Mouse (Mus musculus): ENCODE data around the gene Snx4. TPM values are rescaled to one million over a fixed set of nuclear protein-coding genes. Genes with fewer than 3 reads are reported as not detected.

Gene Snx4
- polyA plus RNA-seq (2012; rRNA removed) = 35.7 and 35.8 TPM in 2 replicates

DNA sequence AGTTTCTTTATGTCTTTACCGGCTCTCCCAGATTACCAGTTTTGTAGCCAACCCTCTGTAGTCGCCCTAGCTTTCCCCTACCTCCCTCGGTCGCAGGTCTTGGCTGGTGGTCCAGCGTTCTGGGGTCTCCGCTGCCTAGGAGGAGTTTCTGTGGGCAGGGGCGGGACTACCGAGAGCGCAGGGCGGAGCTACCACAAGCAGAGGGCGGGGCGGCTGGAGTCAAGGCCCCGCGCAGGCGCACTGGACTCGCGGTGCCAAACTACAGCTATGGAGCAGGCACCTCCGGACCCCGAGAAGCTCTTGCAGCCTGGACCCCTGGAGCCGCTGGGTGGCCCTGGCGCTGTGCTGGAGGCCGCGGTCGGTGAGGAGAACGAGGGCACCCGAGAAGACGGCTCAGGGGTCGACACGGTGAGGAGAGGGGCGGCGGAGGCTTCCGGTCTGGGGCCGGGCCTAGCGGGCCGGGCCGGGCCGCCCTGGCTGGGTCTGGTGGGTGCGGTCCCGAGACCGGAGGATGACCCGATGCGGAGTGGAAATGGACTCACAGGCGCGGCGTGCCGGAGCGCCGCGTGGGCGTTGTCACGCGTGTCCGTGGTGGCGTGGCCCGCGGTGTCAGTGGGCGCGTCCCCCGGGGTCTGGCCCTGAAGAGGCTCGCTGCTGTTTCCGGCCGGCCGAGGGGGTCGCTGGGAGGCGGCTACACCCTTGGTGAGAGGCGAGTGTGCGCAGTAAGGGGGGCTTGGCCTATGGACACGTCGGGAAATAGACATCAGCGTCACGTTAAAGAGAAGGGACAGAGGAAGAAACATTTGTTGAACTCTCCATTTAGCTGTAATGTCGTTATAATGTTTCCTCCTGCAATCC is at the start of gene Snx4:
Gene Snx4, plus strand, starts transcription at position 249 of the 858 bp plus-strand sequence.

Other genes starting within 250 kb of the Snx4 start
- gene Iqcg, start 195.2 kb upstream of the Snx4 start, polyA plus RNA-seq (2012; rRNA removed) = 2.0 and 3.3 TPM in 2 replicates
- 782 and 869 TPM in 2 replicates for gene Rpl35a, start 195.0 kb upstream of the Snx4 start, polyA plus RNA-seq (2012; rRNA removed)
- 5.9 and 6.0 TPM in 2 replicates for gene Lmln, start 188.9 kb upstream of the Snx4 start, polyA plus RNA-seq (2012; rRNA removed)
- 15.4 and 16.6 TPM in 2 replicates for gene Osbpl11, start 66.4 kb upstream of the Snx4 start, polyA plus RNA-seq (2012; rRNA removed)
- gene Zfp148, start 129.4 kb downstream of the Snx4 start, polyA plus RNA-seq (2012; rRNA removed) = 27.4 and 28.1 TPM in 2 replicates